Mouse (Mus musculus): ENCODE results near the gene Trpm2. TPM values are rescaled to one million over a fixed set of nuclear protein-coding genes. Genes with fewer than 3 reads are reported as not detected.

Trpm2 gene
- polyA plus RNA-seq, 1 experiment from 2014 or later = 1.7 TPM

- TF ChIP-seq CTCF (IDR thresholded peaks at IDR 0.05; ENCODE audit: low read depth) (no peak), EP300 (IDR thresholded peaks at IDR 0.05; ENCODE audit: low read depth) (no peak)
- ATAC-seq = no peak
- Histone ChIP-seq H3K4me2 (ENCODE audit: low read depth, low read length) (no peak overlapping the region), H3K27me3 (ENCODE audit: insufficient read depth, low read length) (no peaks in the 10 kb centered on the region), H3K4me3 (ENCODE audit: low read depth, low read length) (no peak overlapping the region), H3K4me1 (ENCODE audit: insufficient read depth) (peaks cover 3% of the 10 kb centered on the region; the same call in 1 of the 2 replicates), H3K36me3 (replicated peaks; ENCODE audit: insufficient read depth, low read length) (no peaks in the 10 kb centered on the region), H3K9me3 (ENCODE audit: low read length) (no peaks in the 10 kb centered on the region), H3K27ac (ENCODE audit: low read depth) (no peak overlapping the region), H3K9ac (replicated peaks) (no peak overlapping the region)
- DNase-seq = no peak
- WGBS (ENCODE audit: insufficient replicate concordance) = 78% methylated on average over 8 of the region's 8 CpGs
Measured at GRCm38 (mm10) chr10:77890987-77891565, 79.3 kb downstream of the Trpm2 start.

GRCm38 (mm10) chr10:77886007-77886747, 84.2 kb downstream of the Trpm2 start:
- Histone ChIP-seq H3K9ac (replicated peaks) (no peak overlapping the region), H3K27ac (ENCODE audit: low read depth) (no peak overlapping the region), H3K4me2 (ENCODE audit: low read depth, low read length) (no peak overlapping the region), H3K4me1 (ENCODE audit: insufficient read depth) (no peaks in the 10 kb centered on the region), H3K36me3 (replicated peaks; ENCODE audit: insufficient read depth, low read length) (no peaks in the 10 kb centered on the region), H3K4me3 (ENCODE audit: low read depth, low read length) (no peak overlapping the region), H3K27me3 (ENCODE audit: insufficient read depth, low read length) (no peaks in the 10 kb centered on the region), H3K9me3 (ENCODE audit: low read length) (no peaks in the 10 kb centered on the region)
- 45% methylated on average over 12 of the region's 12 CpGs for WGBS (ENCODE audit: insufficient replicate concordance)
- TF ChIP-seq CTCF (IDR thresholded peaks at IDR 0.05; ENCODE audit: low read depth) (peak; percentile 37), EP300 (IDR thresholded peaks at IDR 0.05; ENCODE audit: low read depth) (no peak)
- DNase-seq (no peak), ATAC-seq (no peak)

- no peak overlapping the region for H3K4me3 ChIP-seq (ENCODE audit: low read depth, low read length)
Measured at GRCm38 (mm10) chr10:77882553-77882952, 87.8 kb downstream of the Trpm2 start.

GRCm38 (mm10) chr10:77880305-77880704, 90.1 kb downstream of the Trpm2 start:
- Histone ChIP-seq H3K9ac (replicated peaks) (no peak overlapping the region), H3K36me3 (replicated peaks; ENCODE audit: insufficient read depth, low read length) (no peaks in the 10 kb centered on the region), H3K4me3 (ENCODE audit: low read depth, low read length) (no peak overlapping the region), H3K9me3 (ENCODE audit: low read length) (no peaks in the 10 kb centered on the region), H3K4me1 (ENCODE audit: insufficient read depth) (no peaks in the 10 kb centered on the region), H3K27me3 (ENCODE audit: insufficient read depth, low read length) (no peaks in the 10 kb centered on the region), H3K4me2 (ENCODE audit: low read depth, low read length) (no peak overlapping the region), H3K27ac (ENCODE audit: low read depth) (no peak overlapping the region)
- ATAC-seq (no peak), DNase-seq (no peak)
- no peak for TF ChIP-seq EP300 (IDR thresholded peaks at IDR 0.05; ENCODE audit: low read depth)
- TF ChIP-seq CTCF (IDR thresholded peaks at IDR 0.05; ENCODE audit: low read depth) = peak; percentile 24; the same call in 1 of the 2 replicates
- 35% methylated on average over 3 of the region's 3 CpGs for WGBS (ENCODE audit: insufficient replicate concordance)

More at GRCm38 (mm10) chr10:77882553-77882952, 87.8 kb downstream of the Trpm2 start:
- TF ChIP-seq EP300 (IDR thresholded peaks at IDR 0.05; ENCODE audit: low read depth) = no peak
- peak; percentile 36 for TF ChIP-seq CTCF (IDR thresholded peaks at IDR 0.05; ENCODE audit: low read depth)
- Histone ChIP-seq H3K27me3 (ENCODE audit: insufficient read depth, low read length) (no peaks in the 10 kb centered on the region), H3K27ac (ENCODE audit: low read depth) (no peak overlapping the region), H3K9ac (replicated peaks) (no peak overlapping the region), H3K4me1 (ENCODE audit: insufficient read depth) (no peaks in the 10 kb centered on the region), H3K36me3 (replicated peaks; ENCODE audit: insufficient read depth, low read length) (no peaks in the 10 kb centered on the region), H3K9me3 (ENCODE audit: low read length) (no peaks in the 10 kb centered on the region), H3K4me2 (ENCODE audit: low read depth, low read length) (no peak overlapping the region)
- WGBS (ENCODE audit: insufficient replicate concordance) = 74% methylated on average over 5 of the region's 5 CpGs
- ATAC-seq = no peak
- DNase-seq = no peak

- TF ChIP-seq CTCF (IDR thresholded peaks at IDR 0.05; ENCODE audit: low read depth) = peak; percentile 54
- TF ChIP-seq EP300 (IDR thresholded peaks at IDR 0.05; ENCODE audit: low read depth) = no peak
- ATAC-seq (no peak), DNase-seq (peak; percentile 30)
- Histone ChIP-seq H3K9me3 (ENCODE audit: low read length) (no peaks in the 10 kb centered on the region), H3K4me3 (ENCODE audit: low read depth, low read length) (no peak overlapping the region), H3K36me3 (replicated peaks; ENCODE audit: insufficient read depth, low read length) (no peaks in the 10 kb centered on the region), H3K9ac (replicated peaks) (no peak overlapping the region), H3K27me3 (ENCODE audit: insufficient read depth, low read length) (no peaks in the 10 kb centered on the region), H3K4me2 (ENCODE audit: low read depth, low read length) (no peak overlapping the region), H3K27ac (ENCODE audit: low read depth) (no peak overlapping the region), H3K4me1 (ENCODE audit: insufficient read depth) (no peaks in the 10 kb centered on the region)
- 59% methylated on average over 6 of the region's 6 CpGs for WGBS (ENCODE audit: insufficient replicate concordance)
Measured at GRCm38 (mm10) chr10:77878985-77879384, 91.4 kb downstream of the Trpm2 start.

GRCm38 (mm10) chr10:77869651-77870050, 100.7 kb downstream of the Trpm2 start:
- Histone ChIP-seq H3K4me1 (ENCODE audit: insufficient read depth) (no peaks in the 10 kb centered on the region), H3K27me3 (ENCODE audit: insufficient read depth, low read length) (no peaks in the 10 kb centered on the region), H3K27ac (ENCODE audit: low read depth) (no peak overlapping the region), H3K9me3 (ENCODE audit: low read length) (no peaks in the 10 kb centered on the region), H3K36me3 (replicated peaks; ENCODE audit: insufficient read depth, low read length) (no peaks in the 10 kb centered on the region), H3K4me3 (ENCODE audit: low read depth, low read length) (no peak overlapping the region), H3K9ac (replicated peaks) (no peak overlapping the region), H3K4me2 (ENCODE audit: low read depth, low read length) (no peak overlapping the region)
- WGBS (ENCODE audit: insufficient replicate concordance) = 75% methylated on average over 7 of the region's 7 CpGs
- DNase-seq (no peak), ATAC-seq (no peak)
- TF ChIP-seq CTCF (IDR thresholded peaks at IDR 0.05; ENCODE audit: low read depth) (no peak), EP300 (IDR thresholded peaks at IDR 0.05; ENCODE audit: low read depth) (no peak)
